Mouse (Mus musculus): ENCODE data around the gene 2210017I01Rik. TPM values are rescaled to one million over a fixed set of nuclear protein-coding genes. Genes with fewer than 3 reads are reported as not detected.

The 2210017I01Rik gene
- polyA plus RNA-seq, 1 experiment from 2014 or later = not detected

DNA sequence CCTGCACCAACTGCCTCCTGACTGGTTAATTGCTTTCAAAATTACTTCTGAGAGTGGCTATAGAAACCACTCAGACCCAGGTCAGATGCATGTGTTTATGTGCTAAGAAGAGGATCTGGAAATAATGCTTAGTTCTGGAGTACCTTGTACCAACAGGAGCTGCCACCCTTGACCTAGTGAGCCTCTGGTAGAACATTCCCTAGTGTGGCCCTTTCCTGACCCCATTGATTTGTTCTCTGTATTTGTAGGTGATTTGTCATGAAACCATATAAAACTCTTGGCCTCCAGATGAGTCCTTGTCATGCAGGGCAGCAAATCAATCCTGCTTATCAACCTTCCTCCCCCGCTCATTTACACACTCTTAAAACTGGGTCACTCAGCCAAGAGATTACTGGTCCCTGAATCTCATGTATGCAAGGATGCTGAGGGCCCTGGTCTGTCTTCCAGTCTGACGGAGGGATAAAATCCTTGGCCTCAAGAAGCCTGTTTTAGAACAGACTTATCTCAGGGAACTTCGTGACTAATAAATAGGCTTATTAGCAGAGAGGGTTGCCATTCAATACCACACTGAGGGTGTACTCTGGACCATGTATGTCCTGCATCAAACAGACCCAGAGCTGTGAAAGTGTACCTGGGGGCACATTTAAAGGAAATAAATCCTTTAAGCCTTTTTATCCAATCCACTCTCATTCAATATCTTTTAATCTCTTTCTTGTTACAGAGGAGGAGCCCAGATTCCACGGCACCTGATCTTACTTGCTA, 28.5 kb downstream of the 2210017I01Rik start:
- 86% methylated on average over 4 of the region's 4 CpGs for WGBS
- no peaks in the 10 kb centered on the region for H3K9me3 ChIP-seq (ENCODE audit: control insufficient read depth, low read length)
- no peak overlapping the region for H3K27ac ChIP-seq (ENCODE audit: low read depth, low read length)
- no peak overlapping the region for H3K9ac ChIP-seq (ENCODE audit: low read depth, low read length)
- H3K4me3 ChIP-seq (ENCODE audit: low read depth, low read length) = no peak overlapping the region
- no peak for DNase-seq (ENCODE audit: low spot score)
- no peaks in the 10 kb centered on the region for H3K4me1 ChIP-seq (replicated peaks; ENCODE audit: control insufficient read depth, insufficient read depth, low read length)
- ATAC-seq (ENCODE audit: low FRiP score) = 0 out of 2 replicates have a peak, but pooled peaks have one; percentile 30
- H3K36me3 ChIP-seq (ENCODE audit: control insufficient read depth, insufficient read depth, low read length) = no peaks in the 10 kb centered on the region
- H3K4me2 ChIP-seq (replicated peaks; ENCODE audit: low read depth, low read length) = no peak overlapping the region
- H3K27me3 ChIP-seq (ENCODE audit: control insufficient read depth, insufficient read depth, low read length) = no peaks in the 10 kb centered on the region

DNA sequence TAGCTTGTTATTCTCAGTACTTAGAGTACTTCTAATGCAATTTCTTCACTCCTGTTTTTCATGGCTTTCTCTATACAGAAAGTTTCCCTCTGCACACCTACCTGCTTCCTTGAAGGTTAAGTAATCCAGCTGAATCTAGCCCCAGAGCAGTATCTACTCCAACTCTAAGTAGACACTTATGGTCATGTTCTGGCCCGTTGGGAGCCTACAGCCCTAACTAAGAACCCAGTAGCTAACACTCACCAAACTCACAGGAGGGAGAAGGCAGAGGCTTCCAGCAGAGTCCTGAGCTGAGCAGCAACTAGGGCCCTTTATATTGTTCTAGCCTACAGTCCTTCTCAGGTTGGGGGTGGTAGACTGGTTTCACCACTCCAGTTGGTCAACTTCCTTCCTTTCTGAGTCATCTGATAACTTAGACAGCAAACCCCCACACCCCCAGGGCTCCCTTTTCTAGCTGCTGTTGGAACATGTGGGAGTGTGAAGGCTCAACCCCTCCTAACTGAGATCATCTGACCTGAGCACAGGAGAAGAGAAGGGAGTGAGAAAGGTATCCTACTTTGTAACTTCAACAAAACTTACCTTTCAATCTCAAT, 33.7 kb downstream of the 2210017I01Rik start, which contains the start of gene Ivl:
Gene Ivl, minus strand, starts transcription at position 287 of the 593 bp plus-strand sequence.
- no peak for DNase-seq (ENCODE audit: low spot score)
- no peak within 1 kb of the TSS for H3K4me3 ChIP-seq (ENCODE audit: low read depth, low read length)
- WGBS = 85% methylated on average over 1 of the region's 1 CpGs
- H3K27me3 ChIP-seq (ENCODE audit: control insufficient read depth, insufficient read depth, low read length) = no peaks in the 10 kb centered on the region
- no peak for ATAC-seq (ENCODE audit: low FRiP score)
- H3K9me3 ChIP-seq (ENCODE audit: control insufficient read depth, low read length) = no peaks in the 10 kb centered on the region
- no peak within 1 kb of the TSS for H3K27ac ChIP-seq (ENCODE audit: low read depth, low read length)
- H3K36me3 ChIP-seq (ENCODE audit: control insufficient read depth, insufficient read depth, low read length) = no peaks in the 10 kb centered on the region
- H3K4me1 ChIP-seq (replicated peaks; ENCODE audit: control insufficient read depth, insufficient read depth, low read length) = no peaks in the 10 kb centered on the region
- H3K4me2 ChIP-seq (replicated peaks; ENCODE audit: low read depth, low read length) = no peak within 1 kb of the TSS
- H3K9ac ChIP-seq (ENCODE audit: low read depth, low read length) = no peak within 1 kb of the TSS

DNA sequence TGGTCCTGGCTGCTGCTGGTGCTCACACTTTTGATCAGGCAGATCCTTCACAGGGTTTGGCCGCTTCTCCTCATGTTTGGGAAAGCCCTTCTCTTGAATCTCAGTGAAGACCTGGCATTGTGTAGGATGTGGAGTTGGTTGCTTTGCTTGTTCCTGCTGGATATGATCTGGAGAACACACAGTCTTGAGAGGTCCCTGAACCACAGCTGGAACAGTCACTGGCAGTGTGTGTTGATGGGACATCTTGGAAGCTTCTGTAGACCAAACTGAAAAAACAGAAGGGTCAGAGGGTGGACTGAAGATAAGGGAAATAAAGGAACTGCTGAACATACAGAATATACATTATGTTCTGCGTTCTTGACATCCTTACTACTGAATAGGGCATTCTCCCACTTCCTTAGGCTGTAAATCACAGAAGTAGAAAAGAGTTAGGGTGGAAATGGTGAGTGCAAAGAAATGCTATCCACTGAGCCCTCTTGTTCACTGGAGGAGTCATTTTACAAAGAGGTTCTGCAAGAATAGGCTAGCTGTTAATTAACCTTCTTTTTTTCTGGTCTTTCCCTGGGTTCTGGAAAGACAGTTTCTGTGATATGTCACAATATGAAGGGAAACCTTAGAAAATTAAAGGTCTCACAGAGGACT, 34.7 kb downstream of the 2210017I01Rik start:
- H3K4me2 ChIP-seq (replicated peaks; ENCODE audit: low read depth, low read length) = no peak overlapping the region
- H3K9me3 ChIP-seq (ENCODE audit: control insufficient read depth, low read length) = no peaks in the 10 kb centered on the region
- no peak overlapping the region for H3K4me3 ChIP-seq (ENCODE audit: low read depth, low read length)
- H3K36me3 ChIP-seq (ENCODE audit: control insufficient read depth, insufficient read depth, low read length) = no peaks in the 10 kb centered on the region
- ATAC-seq (ENCODE audit: low FRiP score) (no peak), DNase-seq (ENCODE audit: low spot score) (no peak)
- no peak overlapping the region for H3K27ac ChIP-seq (ENCODE audit: low read depth, low read length)
- H3K27me3 ChIP-seq (ENCODE audit: control insufficient read depth, insufficient read depth, low read length) = no peaks in the 10 kb centered on the region
- no peaks in the 10 kb centered on the region for H3K4me1 ChIP-seq (replicated peaks; ENCODE audit: control insufficient read depth, insufficient read depth, low read length)
- H3K9ac ChIP-seq (ENCODE audit: low read depth, low read length) = no peak overlapping the region
- WGBS = 60% methylated on average over 2 of the region's 2 CpGs

DNA sequence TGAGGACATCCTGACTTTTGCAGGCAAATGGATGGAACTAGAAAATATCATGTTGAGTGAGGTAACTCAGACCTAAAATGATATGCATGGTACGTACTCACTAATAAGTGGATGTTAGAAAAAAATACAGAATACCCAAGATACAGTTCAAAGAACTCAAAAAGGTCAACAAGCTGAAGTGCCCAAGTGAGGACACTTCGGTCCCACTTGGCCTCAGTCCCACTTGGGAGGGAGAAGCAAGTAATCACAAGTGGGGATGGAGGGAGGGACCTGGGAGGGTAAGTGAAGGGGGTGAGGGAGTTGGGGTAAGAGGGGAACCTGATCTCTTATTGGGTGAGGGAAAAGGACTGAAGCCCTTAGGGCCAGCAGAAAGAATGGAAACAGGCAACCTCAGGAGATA, 38.5 kb downstream of the 2210017I01Rik start:
- ATAC-seq (ENCODE audit: low FRiP score) (no peak), DNase-seq (ENCODE audit: low spot score) (no peak)
- Histone ChIP-seq H3K27ac (ENCODE audit: low read depth, low read length) (no peak overlapping the region), H3K4me3 (ENCODE audit: low read depth, low read length) (no peak overlapping the region), H3K4me2 (replicated peaks; ENCODE audit: low read depth, low read length) (no peak overlapping the region), H3K27me3 (ENCODE audit: control insufficient read depth, insufficient read depth, low read length) (no peaks in the 10 kb centered on the region), H3K4me1 (replicated peaks; ENCODE audit: control insufficient read depth, insufficient read depth, low read length) (no peaks in the 10 kb centered on the region), H3K9ac (ENCODE audit: low read depth, low read length) (no peak overlapping the region), H3K9me3 (ENCODE audit: control insufficient read depth, low read length) (no peaks in the 10 kb centered on the region), H3K36me3 (ENCODE audit: control insufficient read depth, insufficient read depth, low read length) (no peaks in the 10 kb centered on the region)
- WGBS = 85% methylated on average over 2 of the region's 2 CpGs

DNA sequence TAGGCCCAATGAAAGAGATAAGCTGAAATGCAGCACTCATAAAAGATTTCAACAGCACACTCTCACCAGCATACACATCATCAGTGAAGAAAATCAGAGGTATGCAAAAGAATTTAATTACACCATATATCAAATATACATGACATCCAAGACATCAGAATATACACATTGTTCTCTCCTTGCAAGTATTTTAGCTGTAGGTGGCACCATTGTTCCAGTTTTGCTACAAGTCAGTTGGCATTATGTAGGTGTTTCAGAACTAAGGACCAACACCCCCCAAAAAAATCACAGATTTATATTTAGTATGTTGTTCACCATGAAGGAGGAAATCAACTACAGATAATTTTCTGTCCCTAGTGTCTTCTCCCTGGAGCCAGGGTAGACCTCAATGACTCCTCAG, 41.9 kb downstream of the 2210017I01Rik start:
- Histone ChIP-seq H3K4me3 (ENCODE audit: low read depth, low read length) (no peak overlapping the region), H3K27ac (ENCODE audit: low read depth, low read length) (no peak overlapping the region), H3K9me3 (ENCODE audit: control insufficient read depth, low read length) (no peaks in the 10 kb centered on the region), H3K9ac (ENCODE audit: low read depth, low read length) (no peak overlapping the region), H3K36me3 (ENCODE audit: control insufficient read depth, insufficient read depth, low read length) (no peaks in the 10 kb centered on the region), H3K4me2 (replicated peaks; ENCODE audit: low read depth, low read length) (no peak overlapping the region), H3K27me3 (ENCODE audit: control insufficient read depth, insufficient read depth, low read length) (no peaks in the 10 kb centered on the region), H3K4me1 (replicated peaks; ENCODE audit: control insufficient read depth, insufficient read depth, low read length) (no peaks in the 10 kb centered on the region)
- ATAC-seq (ENCODE audit: low FRiP score) (no peak), DNase-seq (ENCODE audit: low spot score) (no peak)

Other genes starting within 250 kb of the 2210017I01Rik start
- not detected in 2 replicates for gene Sprr2f, start 242.3 kb downstream of the 2210017I01Rik start, polyA plus RNA-seq (2014; fragmentation: Nextera tagmentation; extraction: Ambion mirVana)
- gene Sprr2h, start 221.8 kb downstream of the 2210017I01Rik start, polyA plus RNA-seq (2014; fragmentation: Nextera tagmentation; extraction: Ambion mirVana) = not detected in 2 replicates
- not detected in 2 replicates for gene Sprr2i, start 199.5 kb downstream of the 2210017I01Rik start, polyA plus RNA-seq (2014; fragmentation: Nextera tagmentation; extraction: Ambion mirVana)
- not detected in 2 replicates for gene Sprr2j-ps, start 189.4 kb downstream of the 2210017I01Rik start, polyA plus RNA-seq (2014; fragmentation: Nextera tagmentation; extraction: Ambion mirVana)
- 5.6 and 5.9 TPM in 2 replicates for gene Gm9774, start 178.1 kb downstream of the 2210017I01Rik start, polyA plus RNA-seq (2014; fragmentation: Nextera tagmentation; extraction: Ambion mirVana)
- gene Sprr2k, start 174.9 kb downstream of the 2210017I01Rik start, polyA plus RNA-seq (2014; fragmentation: Nextera tagmentation; extraction: Ambion mirVana) = not detected in 2 replicates
- not detected in 2 replicates for gene Sprr1b, start 168.7 kb downstream of the 2210017I01Rik start, polyA plus RNA-seq (2014; fragmentation: Nextera tagmentation; extraction: Ambion mirVana)
- not detected in 2 replicates for gene Sprr3, start 148.8 kb downstream of the 2210017I01Rik start, polyA plus RNA-seq (2014; fragmentation: Nextera tagmentation; extraction: Ambion mirVana)
- gene Sprr1a, start 121.6 kb downstream of the 2210017I01Rik start, polyA plus RNA-seq (2014; fragmentation: Nextera tagmentation; extraction: Ambion mirVana) = not detected in 2 replicates
- not detected in 2 replicates for gene Sprr4, start 107.0 kb downstream of the 2210017I01Rik start, polyA plus RNA-seq (2014; fragmentation: Nextera tagmentation; extraction: Ambion mirVana)
- not detected in 2 replicates for gene 2310046K23Rik, start 73.0 kb downstream of the 2210017I01Rik start, polyA plus RNA-seq (2014; fragmentation: Nextera tagmentation; extraction: Ambion mirVana)
- gene Ivl, start 33.8 kb downstream of the 2210017I01Rik start, polyA plus RNA-seq (2014; fragmentation: Nextera tagmentation; extraction: Ambion mirVana) = not detected in 2 replicates
- gene Smcp, start 18.5 kb downstream of the 2210017I01Rik start, polyA plus RNA-seq (2014; fragmentation: Nextera tagmentation; extraction: Ambion mirVana) = not detected in 2 replicates
- not detected in 2 replicates for gene Lce6a, start 14.2 kb upstream of the 2210017I01Rik start, polyA plus RNA-seq (2014; fragmentation: Nextera tagmentation; extraction: Ambion mirVana)
- not detected in 2 replicates for gene Lce1a1, start 40.8 kb upstream of the 2210017I01Rik start, polyA plus RNA-seq (2014; fragmentation: Nextera tagmentation; extraction: Ambion mirVana)
- not detected in 2 replicates for gene Lce1b, start 49.4 kb upstream of the 2210017I01Rik start, polyA plus RNA-seq (2014; fragmentation: Nextera tagmentation; extraction: Ambion mirVana)
- gene Lce1a2, start 62.8 kb upstream of the 2210017I01Rik start, polyA plus RNA-seq (2014; fragmentation: Nextera tagmentation; extraction: Ambion mirVana) = not detected in 2 replicates
- gene Lce1c, start 71.8 kb upstream of the 2210017I01Rik start, polyA plus RNA-seq (2014; fragmentation: Nextera tagmentation; extraction: Ambion mirVana) = not detected in 2 replicates
- gene Lce1d, start 79.7 kb upstream of the 2210017I01Rik start, polyA plus RNA-seq (2014; fragmentation: Nextera tagmentation; extraction: Ambion mirVana) = not detected in 2 replicates
- not detected in 2 replicates for gene Lce1e, start 101.6 kb upstream of the 2210017I01Rik start, polyA plus RNA-seq (2014; fragmentation: Nextera tagmentation; extraction: Ambion mirVana)
- gene Lce1f, start 112.9 kb upstream of the 2210017I01Rik start, polyA plus RNA-seq (2014; fragmentation: Nextera tagmentation; extraction: Ambion mirVana) = not detected in 2 replicates
- gene Gm38119, start 131.6 kb upstream of the 2210017I01Rik start, polyA plus RNA-seq (2014; fragmentation: Nextera tagmentation; extraction: Ambion mirVana) = not detected in 2 replicates
- not detected in 2 replicates for gene Lce1g, start 144.8 kb upstream of the 2210017I01Rik start, polyA plus RNA-seq (2014; fragmentation: Nextera tagmentation; extraction: Ambion mirVana)
- not detected in 2 replicates for gene Lce1h, start 157.6 kb upstream of the 2210017I01Rik start, polyA plus RNA-seq (2014; fragmentation: Nextera tagmentation; extraction: Ambion mirVana)
- gene Lce1i, start 171.4 kb upstream of the 2210017I01Rik start, polyA plus RNA-seq (2014; fragmentation: Nextera tagmentation; extraction: Ambion mirVana) = not detected in 2 replicates
- not detected in 2 replicates for gene Lce1j, start 183.0 kb upstream of the 2210017I01Rik start, polyA plus RNA-seq (2014; fragmentation: Nextera tagmentation; extraction: Ambion mirVana)
- gene Lce1k, start 200.4 kb upstream of the 2210017I01Rik start, polyA plus RNA-seq (2014; fragmentation: Nextera tagmentation; extraction: Ambion mirVana) = not detected in 2 replicates
- not detected in 2 replicates for gene Kprp, start 219.8 kb upstream of the 2210017I01Rik start, polyA plus RNA-seq (2014; fragmentation: Nextera tagmentation; extraction: Ambion mirVana)
- not detected in 2 replicates for gene Lce1l, start 243.8 kb upstream of the 2210017I01Rik start, polyA plus RNA-seq (2014; fragmentation: Nextera tagmentation; extraction: Ambion mirVana)